Mouse (Mus musculus) c-Kit-negative CD71-positive TER-119-positive erythroid progenitor cells, embryonic 14.5 days (primary cell): ENCODE data around the gene Ppif.

Source experiments
- DNase-seq: peaks from one replicate; pipeline ENCODE4 v3.0.0-alpha.2; 2013; ENCODE audit warnings: low read depth, low spot score

Gene Ppif

GRCm38 (mm10) chr14:25736140-25736539, 42.2 kb downstream of the Ppif start:
- no peak for DNase-seq

- DNase-seq: no peak
Observed at GRCm38 (mm10) chr14:25736589-25736988, 42.6 kb downstream of the Ppif start.

- no peak for DNase-seq
Observed at GRCm38 (mm10) chr14:25738591-25739001, 44.6 kb downstream of the Ppif start.

- DNase-seq: no peak
Observed at GRCm38 (mm10) chr14:25739957-25740565, 46.1 kb downstream of the Ppif start.

- DNase-seq: no peak
Observed at GRCm38 (mm10) chr14:25741211-25741610, 47.3 kb downstream of the Ppif start.

GRCm38 (mm10) chr14:25741840-25742367, 48.0 kb downstream of the Ppif start:
- no peak for DNase-seq

- DNase-seq: no peak
Observed at GRCm38 (mm10) chr14:25742943-25743342, 49.0 kb downstream of the Ppif start.

GRCm38 (mm10) chr14:25745365-25746184, 51.6 kb downstream of the Ppif start:
- no peak for DNase-seq

- DNase-seq: no peak
Observed at GRCm38 (mm10) chr14:25746371-25746770, 52.4 kb downstream of the Ppif start.

- no peak for DNase-seq
Observed at GRCm38 (mm10) chr14:25746971-25747945, 53.3 kb downstream of the Ppif start.

- DNase-seq: no peak
Observed at GRCm38 (mm10) chr14:25747996-25748756, 54.2 kb downstream of the Ppif start.

GRCm38 (mm10) chr14:25749143-25749909, 55.4 kb downstream of the Ppif start:
- no peak for DNase-seq
